Mouse (Mus musculus): ENCODE results near the gene Hnrnpr.

- TF ChIP-seq CTCF (IDR thresholded peaks at IDR 0.05; ENCODE audit: control insufficient read depth, insufficient read depth, insufficient replicate concordance, low read depth, low read length) (no peak), POLR2A (IDR thresholded peaks at IDR 0.05; ENCODE audit: control insufficient read depth, low read depth, low read length) (no peak)
Observed at GRCm38 (mm10) chr4:136261912-136262311, 48.8 kb upstream of the Hnrnpr start.

Measured in testis, adult 2 months (tissue).